Mouse (Mus musculus) heart, embryonic 13.5 days (tissue): ENCODE measurements around the gene Ctps2. TPM values are rescaled to one million over a fixed set of nuclear protein-coding genes. Genes with fewer than 3 reads are reported as not detected.
"Not testable (repeated sequence)": the region's sequence is repeated elsewhere in the genome, so short reads cannot be mapped to it uniquely, and the experiment has no call there.

ENCODE experiments used
- ATAC-seq: fragments of 200-750 bp; cut with Nextera tagmentation; 2 replicates; pipeline ENCODE4 v1.8.0; 2017; ENCODE audit warnings: moderate TSS enrichment; ENCODE audit not compliant: insufficient number of reproducible peaks, low FRiP score, low TSS enrichment; ENCODE audit errors: extremely low read depth
- H3K27ac ChIP-seq: fragments of 300-500 bp; sonication (generic); replicated peaks from 2 replicates; pipeline ENCODE4 v1.5.1; 2015; ENCODE audit warnings: moderate library complexity, mild to moderate bottlenecking, inconsistent platforms
- H3K27me3 ChIP-seq: fragments of 300-500 bp; sonication (generic); replicated peaks from 2 replicates; pipeline ENCODE4 v1.6.1; 2015; ENCODE audit warnings: mild to moderate bottlenecking, inconsistent platforms
- H3K36me3 ChIP-seq: fragments of 300-500 bp; sonication (generic); 2 replicates; pipeline ENCODE4 v1.6.1; 2015; ENCODE audit warnings: mild to moderate bottlenecking, inconsistent platforms
- H3K4me1 ChIP-seq: fragments of 300-500 bp; sonication (generic); 2 replicates; pipeline ENCODE4 v1.6.1; 2015; ENCODE audit warnings: inconsistent platforms
- H3K4me2 ChIP-seq: fragments of 300-500 bp; sonication (generic); 2 replicates; pipeline ENCODE4 v1.6.1; 2015; ENCODE audit warnings: inconsistent platforms, mild to moderate bottlenecking, moderate library complexity
- H3K4me3 ChIP-seq: fragments of 300-500 bp; sonication (generic); 2 replicates; pipeline ENCODE4 v1.5.1; 2015; ENCODE audit warnings: moderate library complexity, mild to moderate bottlenecking, inconsistent platforms
- H3K9ac ChIP-seq: fragments of 300-500 bp; sonication (generic); 2 replicates; pipeline ENCODE4 v1.6.1; 2015; ENCODE audit warnings: inconsistent platforms, mild to moderate bottlenecking, moderate library complexity
- H3K9me3 ChIP-seq: fragments of 300-500 bp; sonication (generic); 2 replicates; pipeline ENCODE4 v1.6.1; 2016; ENCODE audit warnings: inconsistent platforms
- WGBS: fragments of 180-500 bp; shearing (Covaris S2); methylation state at CpG from one replicate; pipeline ENCODE4 v1.1.7; 2015; ENCODE audit warnings: mixed read lengths; 5-methylcytosine and 5-hydroxymethylcytosine counted together
- polyA plus RNA-seq: library from polyadenylated mRNA; unstranded; fragments of >200 nt; fragmentation: Nextera tagmentation; extraction: Ambion mirVana; gene quantifications from 2 replicates; pipeline ENCODE4 v1.2.1, GENCODE M21; 2015

Gene Ctps2
- polyA plus RNA-seq, result 55.8 and 57.4 TPM in 2 replicates

- H3K4me3 ChIP-seq, result peak within 1 kb of the TSS; percentile 72
- no peaks in the 10 kb centered on the region for H3K9me3 ChIP-seq
- peak within 1 kb of the TSS; percentile 86 for H3K9ac ChIP-seq
- H3K4me2 ChIP-seq, result peak within 1 kb of the TSS; percentile 71
- H3K4me1 ChIP-seq, result 0 out of 2 replicates have a peak, but pooled peaks cover 6% of the 10 kb centered on the region
- 13% methylated on average over 4 of the region's 4 CpGs for WGBS
- ATAC-seq, result no peak
- no peaks in the 10 kb centered on the region for H3K36me3 ChIP-seq
- no peaks in the 10 kb centered on the region for H3K27me3 ChIP-seq
- peak within 1 kb of the TSS; percentile 83 for H3K27ac ChIP-seq
Observed at GRCm38 (mm10) chrX:162900938-162901337, at the start of gene Ctps2. Gene Ctps2 (plus strand): TSS chrX:162901238.

- H3K4me2 ChIP-seq, result no peak overlapping the region
- WGBS, result 72% methylated on average over 3 of the region's 3 CpGs
- ATAC-seq, result no peak
- H3K4me1 ChIP-seq, result no peaks in the 10 kb centered on the region
- no peak overlapping the region for H3K27ac ChIP-seq
- peaks cover 47% of the 10 kb centered on the region for H3K36me3 ChIP-seq
- no peak overlapping the region for H3K4me3 ChIP-seq
- no peak overlapping the region for H3K9ac ChIP-seq
- H3K27me3 ChIP-seq, result no peaks in the 10 kb centered on the region
- no peaks in the 10 kb centered on the region for H3K9me3 ChIP-seq
Observed at GRCm38 (mm10) chrX:162868294-162868965, 32.6 kb upstream of the Ctps2 start.

GRCm38 (mm10) chrX:162871734-162872517 is 29.1 kb upstream of the Ctps2 start:
- Histone ChIP-seq H3K4me3 (no peak overlapping the region), H3K4me2 (no peak overlapping the region), H3K9me3 (no peaks in the 10 kb centered on the region), H3K27ac (no peak overlapping the region), H3K36me3 (peaks cover 46% of the 10 kb centered on the region), H3K9ac (no peak overlapping the region), H3K27me3 (no peaks in the 10 kb centered on the region), H3K4me1 (no peaks in the 10 kb centered on the region)
- 27% methylated on average over 4 of the region's 4 CpGs for WGBS
- ATAC-seq, result no peak

GRCm38 (mm10) chrX:162873761-162874160 is 27.3 kb upstream of the Ctps2 start:
- Histone ChIP-seq H3K4me1 (no peaks in the 10 kb centered on the region), H3K9ac (no peak overlapping the region), H3K27ac (no peak overlapping the region), H3K27me3 (no peaks in the 10 kb centered on the region), H3K4me3 (no peak overlapping the region), H3K36me3 (peaks cover 50% of the 10 kb centered on the region), H3K4me2 (no peak overlapping the region), H3K9me3 (no peaks in the 10 kb centered on the region)
- 90% methylated on average over 2 of the region's 2 CpGs for WGBS
- no peak for ATAC-seq

GRCm38 (mm10) chrX:162878236-162878635 is 22.8 kb upstream of the Ctps2 start:
- Histone ChIP-seq H3K4me3 (no peak overlapping the region), H3K27me3 (no peaks in the 10 kb centered on the region), H3K9me3 (no peaks in the 10 kb centered on the region), H3K27ac (no peak overlapping the region), H3K4me2 (no peak overlapping the region), H3K9ac (no peak overlapping the region), H3K36me3 (peaks cover 46% of the 10 kb centered on the region), H3K4me1 (no peaks in the 10 kb centered on the region)
- ATAC-seq, result no peak
- WGBS, result 75% methylated on average over 3 of the region's 3 CpGs

- Histone ChIP-seq H3K27me3 (no peaks in the 10 kb centered on the region), H3K4me1 (peaks cover 12% of the 10 kb centered on the region; the same call in 1 of the 2 replicates), H3K36me3 (no peaks in the 10 kb centered on the region), H3K4me3 (peak within 1 kb of the TSS; percentile 78), H3K4me2 (peak within 1 kb of the TSS; percentile 68), H3K9ac (peak within 1 kb of the TSS; percentile 87), H3K27ac (peak within 1 kb of the TSS; percentile 66), H3K9me3 (no peaks in the 10 kb centered on the region)
- 16% methylated on average over 36 of the region's 47 CpGs for WGBS
- ATAC-seq, result peak; percentile 94
Observed at GRCm38 (mm10) chrX:162887931-162888511, 13.0 kb upstream of the Ctps2 start, which contains the start of gene Syap1. Gene Syap1 (minus strand): TSS chrX:162888447.

- not testable (repeated sequence) for H3K27ac ChIP-seq, H3K9me3 ChIP-seq, ATAC-seq, H3K9ac ChIP-seq, H3K36me3 ChIP-seq, H3K27me3 ChIP-seq
- Histone ChIP-seq H3K4me2 (peak overlapping the region; percentile 25; the same call in 1 of the 2 replicates), H3K4me1 (peaks cover 12% of the 10 kb centered on the region; the same call in 1 of the 2 replicates), H3K4me3 (0 out of 2 replicates have a peak overlapping the region, but pooled peaks have one; percentile 3)
- WGBS, result 69% methylated on average over 10 of the region's 25 CpGs
Observed at GRCm38 (mm10) chrX:162888575-162889223, 12.3 kb upstream of the Ctps2 start.

- ATAC-seq, result peak; percentile 73
- Histone ChIP-seq H3K9ac (peak overlapping the region; percentile 86), H3K27ac (peak overlapping the region; percentile 83), H3K9me3 (no peaks in the 10 kb centered on the region), H3K4me2 (peak overlapping the region; percentile 71), H3K27me3 (no peaks in the 10 kb centered on the region), H3K4me1 (0 out of 2 replicates have a peak, but pooled peaks cover 6% of the 10 kb centered on the region), H3K36me3 (no peaks in the 10 kb centered on the region), H3K4me3 (peak overlapping the region; percentile 72)
- 15% methylated on average over 25 of the region's 25 CpGs for WGBS
Observed at GRCm38 (mm10) chrX:162901371-162902039, 467 bp downstream of the Ctps2 start.

- Histone ChIP-seq H3K9me3 (no peaks in the 10 kb centered on the region), H3K4me2 (peak overlapping the region; percentile 71), H3K27ac (peak overlapping the region; percentile 83), H3K9ac (peak overlapping the region; percentile 86), H3K36me3 (no peaks in the 10 kb centered on the region), H3K27me3 (no peaks in the 10 kb centered on the region), H3K4me1 (0 out of 2 replicates have a peak, but pooled peaks cover 6% of the 10 kb centered on the region), H3K4me3 (peak overlapping the region; percentile 72)
- ATAC-seq, result peak; percentile 59
- 18% methylated on average over 29 of the region's 29 CpGs for WGBS
Observed at GRCm38 (mm10) chrX:162902040-162902734, 1.1 kb downstream of the Ctps2 start.

- Histone ChIP-seq H3K27me3 (no peaks in the 10 kb centered on the region), H3K4me2 (no peak overlapping the region), H3K4me3 (no peak overlapping the region), H3K9me3 (no peaks in the 10 kb centered on the region), H3K4me1 (0 out of 2 replicates have a peak, but pooled peaks cover 5% of the 10 kb centered on the region), H3K36me3 (peaks cover 27% of the 10 kb centered on the region), H3K9ac (no peak overlapping the region), H3K27ac (no peak overlapping the region)
- no peak for ATAC-seq
- 63% methylated on average over 3 of the region's 3 CpGs for whole genome bisulfite sequencing
Observed at GRCm38 (mm10) chrX:162907554-162907953, 6.5 kb downstream of the Ctps2 start.
